In the genomic region with DNA sequence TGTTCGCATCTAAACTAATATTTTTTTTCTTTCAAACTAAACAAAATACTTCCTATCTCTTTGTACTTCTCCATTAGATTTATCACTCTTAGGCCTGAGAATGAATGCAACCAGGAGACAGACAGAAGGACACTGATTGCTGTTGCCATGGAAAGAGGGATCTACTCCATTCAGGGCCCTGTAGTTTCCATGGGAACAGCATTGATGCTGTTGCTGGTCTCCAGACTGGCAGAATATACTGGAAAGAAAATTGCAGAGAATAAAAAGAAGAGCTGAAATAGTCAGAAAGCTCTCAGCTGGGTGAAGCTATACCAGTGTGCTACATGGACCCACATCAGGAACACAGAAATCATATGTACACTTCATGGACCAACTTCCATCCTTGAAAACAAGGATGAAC, we compare ENCODE assay signal across 22 mouse cellular contexts.
DNase-seq lines count a peak whose midpoint lies in the region; ATAC-seq and TF ChIP-seq lines count a peak whose summit lies in the region.
"Had no signal": no experiment of that assay in that cellular context is flagged by ENCODE, and none has a peak within 500 bp of the region (broad histone marks: within the 10 kb centered on the region; RNA-seq: fewer than 3 reads in every experiment).

No protein-coding gene starts in this region.

- DNase-seq in frontal cortex, postnatal 10 days (ENCODE audit: low spot score in 2 of 2) = no peak
- DNase-seq in layer of hippocampus, adult 2 months (ENCODE audit: low spot score in 2 of 2) = peak in 1 of 2 experiments; percentile 34
- no peak for DNase-seq in layer of hippocampus, adult 9-10 months (ENCODE audit: low spot score)
- DNase-seq in midbrain, embryonic 11.5 days (ENCODE audit: low spot score, missing footprints) = no peak
- DNase-seq: adrenal gland, adult 8-10 months; adrenal gland, postnatal 25 days; cerebellum, adult 18-20 months; cerebellum, adult 9-10 months; cerebellum, postnatal 14 days; gastrocnemius, postnatal 25 days; heart, adult 2 months; heart, postnatal 14 days had no signal

- H3K4me3 ChIP-seq in forebrain, embryonic 15.5 days = no peak overlapping the region
- H3K4me3 ChIP-seq in forebrain, embryonic 12.5 days (replicated peaks) = no peak overlapping the region
- H3K4me3 ChIP-seq in layer of hippocampus, adult 2 months = no peak overlapping the region
- H3K4me3 ChIP-seq in midbrain, embryonic 16.5 days (ENCODE audit: low read depth, low read length) = no peak overlapping the region
- no peak overlapping the region for H3K4me3 ChIP-seq in midbrain, embryonic 11.5 days (ENCODE audit: low read depth, low read length)
- H3K4me3 ChIP-seq: forebrain, embryonic 13.5 days; heart, adult 2 months; heart, embryonic 10.5 days; heart, embryonic 13.5 days; hindbrain, embryonic 12.5 days; hindbrain, embryonic 15.5 days had no signal

- no peak overlapping the region for H3K27ac ChIP-seq in forebrain, embryonic 15.5 days (replicated peaks)
- H3K27ac ChIP-seq in forebrain, embryonic 12.5 days = no peak overlapping the region
- peak overlapping the region; percentile 79 for H3K27ac ChIP-seq in layer of hippocampus, adult 2 months
- no peak overlapping the region for H3K27ac ChIP-seq in midbrain, embryonic 16.5 days (ENCODE audit: low read length)
- H3K27ac ChIP-seq in midbrain, embryonic 11.5 days (ENCODE audit: low read depth, low read length) = no peak overlapping the region
- H3K27ac ChIP-seq: forebrain, embryonic 13.5 days; heart, adult 2 months; heart, embryonic 10.5 days; heart, embryonic 13.5 days; hindbrain, embryonic 12.5 days; hindbrain, embryonic 15.5 days had no signal

- H3K36me3 ChIP-seq in forebrain, embryonic 15.5 days = no peaks in the 10 kb centered on the region
- no peaks in the 10 kb centered on the region for H3K36me3 ChIP-seq in forebrain, embryonic 12.5 days (replicated peaks)
- H3K36me3 ChIP-seq in midbrain, embryonic 16.5 days (ENCODE audit: control insufficient read depth, insufficient read depth, low read length) = no peaks in the 10 kb centered on the region
- H3K36me3 ChIP-seq in midbrain, embryonic 11.5 days (ENCODE audit: control insufficient read depth, insufficient read depth, low read length) = no peaks in the 10 kb centered on the region
- H3K36me3 ChIP-seq: heart, embryonic 10.5 days; heart, embryonic 13.5 days; hindbrain, embryonic 12.5 days; hindbrain, embryonic 15.5 days had no signal

- ATAC-seq in forebrain, embryonic 15.5 days (replicated peaks) = 0 out of 2 replicates have a peak, but pooled peaks have one; percentile 64
- no peak for ATAC-seq in forebrain, embryonic 12.5 days (ENCODE audit: low FRiP score)
- ATAC-seq in frontal cortex, adult (ENCODE audit: low TSS enrichment) = peak; percentile 62; the same call in 1 of the 2 replicates
- ATAC-seq in midbrain, embryonic 16.5 days = 0 out of 2 replicates have a peak, but pooled peaks have one; percentile 36
- no peak for ATAC-seq in midbrain, embryonic 11.5 days (ENCODE audit: low FRiP score)
- ATAC-seq: activated CD4-positive, CD25-positive, alpha-beta regulatory T cell, adult 4 months; forebrain, embryonic 13.5 days had no signal

- no peaks in the 10 kb centered on the region for H3K27me3 ChIP-seq in forebrain, embryonic 15.5 days
- H3K27me3 ChIP-seq in forebrain, embryonic 12.5 days = no peaks in the 10 kb centered on the region
- no peaks in the 10 kb centered on the region for H3K27me3 ChIP-seq in midbrain, embryonic 16.5 days (ENCODE audit: control insufficient read depth, insufficient read depth, low read depth, low read length)
- no peaks in the 10 kb centered on the region for H3K27me3 ChIP-seq in midbrain, embryonic 11.5 days (ENCODE audit: control insufficient read depth, insufficient read depth, low read length)
- H3K27me3 ChIP-seq: forebrain, embryonic 13.5 days; heart, embryonic 13.5 days; hindbrain, embryonic 12.5 days; hindbrain, embryonic 15.5 days had no signal

- H3K9ac ChIP-seq in forebrain, embryonic 15.5 days (replicated peaks) = no peak overlapping the region
- no peak overlapping the region for H3K9ac ChIP-seq in forebrain, embryonic 12.5 days
- no peak overlapping the region for H3K9ac ChIP-seq in midbrain, embryonic 16.5 days (ENCODE audit: low read depth, low read length)
- no peak overlapping the region for H3K9ac ChIP-seq in midbrain, embryonic 11.5 days (ENCODE audit: low read length)
- H3K9ac ChIP-seq: forebrain, embryonic 13.5 days; heart, embryonic 13.5 days; hindbrain, embryonic 12.5 days; hindbrain, embryonic 15.5 days had no signal

- H3K4me1 ChIP-seq in forebrain, embryonic 15.5 days = no peaks in the 10 kb centered on the region
- H3K4me1 ChIP-seq in forebrain, embryonic 12.5 days = 0 out of 2 replicates have a peak, but pooled peaks cover 6% of the 10 kb centered on the region
- no peaks in the 10 kb centered on the region for H3K4me1 ChIP-seq in midbrain, embryonic 16.5 days (ENCODE audit: control insufficient read depth, insufficient read depth, low read length)
- no peaks in the 10 kb centered on the region for H3K4me1 ChIP-seq in midbrain, embryonic 11.5 days (ENCODE audit: control insufficient read depth, insufficient read depth, low read length)
- H3K4me1 ChIP-seq: forebrain, embryonic 13.5 days; heart, embryonic 10.5 days; heart, embryonic 13.5 days had no signal

- WGBS in forebrain, embryonic 15.5 days = 98% methylated on average over 1 of the region's 1 CpGs
- WGBS in forebrain, embryonic 12.5 days = 97% methylated on average over 1 of the region's 1 CpGs
- WGBS in midbrain, embryonic 16.5 days = 95% methylated on average over 1 of the region's 1 CpGs
- WGBS in midbrain, embryonic 11.5 days = 100% methylated on average over 1 of the region's 1 CpGs

- no peaks in the 10 kb centered on the region for H3K9me3 ChIP-seq in forebrain, embryonic 15.5 days
- H3K9me3 ChIP-seq in forebrain, embryonic 12.5 days = no peaks in the 10 kb centered on the region
- no peaks in the 10 kb centered on the region for H3K9me3 ChIP-seq in midbrain, embryonic 16.5 days (replicated peaks; ENCODE audit: control insufficient read depth, low read length, poor library complexity, severe bottlenecking)
- no peaks in the 10 kb centered on the region for H3K9me3 ChIP-seq in midbrain, embryonic 11.5 days (ENCODE audit: control insufficient read depth, low read length)
- H3K9me3 ChIP-seq: forebrain, embryonic 13.5 days; heart, embryonic 10.5 days; heart, embryonic 13.5 days; hindbrain, embryonic 12.5 days; hindbrain, embryonic 15.5 days had no signal

- no peak for TF ChIP-seq CTCF in layer of hippocampus, adult 2 months (conservative IDR thresholded peaks at IDR 0.05)

- no peak overlapping the region for H3K4me2 ChIP-seq in forebrain, embryonic 15.5 days (replicated peaks)
- H3K4me2 ChIP-seq in forebrain, embryonic 12.5 days = no peak overlapping the region
- H3K4me2 ChIP-seq in midbrain, embryonic 16.5 days (ENCODE audit: low read length) = no peak overlapping the region
- no peak overlapping the region for H3K4me2 ChIP-seq in midbrain, embryonic 11.5 days
- H3K4me2 ChIP-seq: forebrain, embryonic 13.5 days; heart, embryonic 13.5 days; hindbrain, embryonic 12.5 days; hindbrain, embryonic 15.5 days had no signal

Comparison
In these comparisons a context has a peak if more than half of its experiments do, and no peak if none do; other contexts are left out.
1. ATAC-seq: peak in forebrain, embryonic 15.5 days (single experiment), frontal cortex, adult (single experiment) and midbrain, embryonic 16.5 days (single experiment); none in forebrain, embryonic 12.5 days (single experiment) and midbrain, embryonic 11.5 days (single experiment).